ENCODE assay signal across 20 mouse cellular contexts in the genomic region with DNA sequence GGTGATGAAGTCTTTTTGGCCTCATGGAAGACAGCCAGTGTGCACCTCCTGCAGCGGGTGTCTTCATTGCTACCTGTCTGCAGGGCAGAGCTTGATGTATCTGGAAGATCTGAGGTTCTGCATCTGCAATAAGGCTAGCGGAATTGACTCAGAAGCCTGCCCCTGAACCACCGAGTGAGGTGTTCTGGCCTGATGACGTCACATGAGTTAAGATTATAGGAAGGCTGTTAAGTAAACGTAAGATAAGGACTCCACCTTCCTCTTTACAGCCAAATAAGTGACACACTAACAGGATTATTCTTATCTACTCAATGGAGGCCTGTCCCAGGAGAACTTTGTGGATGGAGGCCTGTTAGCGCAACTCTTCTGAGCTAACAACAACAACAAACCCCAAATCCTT. TPM values are rescaled to one million over a fixed set of nuclear protein-coding genes. Genes with fewer than 3 reads are reported as not detected.
DNase-seq lines count a peak whose midpoint lies in the region; ATAC-seq lines count a peak whose summit lies in the region.
"Had no signal": no experiment of that assay in that cellular context is flagged by ENCODE, and none has a peak within 500 bp of the region (broad histone marks: within the 10 kb centered on the region; RNA-seq: fewer than 3 reads in every experiment).

No protein-coding gene starts in this region.

- ATAC-seq in embryonic facial prominence, embryonic 12.5 days (ENCODE audit: insufficient number of reproducible peaks, insufficient read depth, low FRiP score, low TSS enrichment): no peak
- ATAC-seq in intestine, embryonic 14.5 days (replicated peaks; ENCODE audit: low FRiP score, low TSS enrichment, low read depth): no peak
- no peak for ATAC-seq in intestine, embryonic 15.5 days
- no peak for ATAC-seq in embryonic facial prominence, embryonic 13.5 days (ENCODE audit: insufficient number of reproducible peaks, insufficient read depth, low FRiP score, low TSS enrichment, low read depth)
- no peak for ATAC-seq in stomach, embryonic 16.5 days (ENCODE audit: insufficient read depth, low FRiP score)
- ATAC-seq: CD4-positive, CD25-positive, alpha-beta regulatory T cell, adult 4 months; forebrain, embryonic 15.5 days; hindbrain, postnatal 0 days had no signal

- no peaks in the 10 kb centered on the region for H3K9me3 ChIP-seq in embryonic facial prominence, embryonic 12.5 days
- no peaks in the 10 kb centered on the region for H3K9me3 ChIP-seq in embryonic facial prominence, embryonic 10.5 days
- no peaks in the 10 kb centered on the region for H3K9me3 ChIP-seq in intestine, embryonic 14.5 days (ENCODE audit: control insufficient read depth, low read length)
- no peaks in the 10 kb centered on the region for H3K9me3 ChIP-seq in intestine, embryonic 15.5 days
- H3K9me3 ChIP-seq in embryonic facial prominence, embryonic 13.5 days: no peaks in the 10 kb centered on the region
- no peaks in the 10 kb centered on the region for H3K9me3 ChIP-seq in stomach, embryonic 16.5 days (replicated peaks; ENCODE audit: control insufficient read depth, low read length)
- H3K9me3 ChIP-seq in midbrain, embryonic 10.5 days (replicated peaks): no peaks in the 10 kb centered on the region
- H3K9me3 ChIP-seq: forebrain, embryonic 15.5 days; heart, embryonic 12.5 days; hindbrain, embryonic 13.5 days had no signal

- H3K27ac ChIP-seq in embryonic facial prominence, embryonic 12.5 days: 0 out of 2 replicates have a peak overlapping the region, but pooled peaks have one; percentile 9
- no peak overlapping the region for H3K27ac ChIP-seq in embryonic facial prominence, embryonic 10.5 days (replicated peaks)
- H3K27ac ChIP-seq in intestine, embryonic 14.5 days (ENCODE audit: low read depth): 0 out of 2 replicates have a peak overlapping the region, but pooled peaks have one; percentile 4
- no peak overlapping the region for H3K27ac ChIP-seq in intestine, embryonic 15.5 days
- 0 out of 2 replicates have a peak overlapping the region, but pooled peaks have one; percentile 51 for H3K27ac ChIP-seq in embryonic facial prominence, embryonic 13.5 days
- 0 out of 2 replicates have a peak overlapping the region, but pooled peaks have one; percentile 31 for H3K27ac ChIP-seq in stomach, embryonic 16.5 days (ENCODE audit: low read length)
- no peak overlapping the region for H3K27ac ChIP-seq in midbrain, embryonic 10.5 days (replicated peaks)
- H3K27ac ChIP-seq: forebrain, embryonic 15.5 days; hindbrain, embryonic 13.5 days; hindbrain, postnatal 0 days had no signal

- H3K36me3 ChIP-seq in embryonic facial prominence, embryonic 12.5 days: no peaks in the 10 kb centered on the region
- 0 out of 2 replicates have a peak, but pooled peaks cover 4% of the 10 kb centered on the region for H3K36me3 ChIP-seq in embryonic facial prominence, embryonic 10.5 days (replicated peaks)
- no peaks in the 10 kb centered on the region for H3K36me3 ChIP-seq in intestine, embryonic 14.5 days (ENCODE audit: control insufficient read depth, insufficient read depth, low read length)
- no peaks in the 10 kb centered on the region for H3K36me3 ChIP-seq in intestine, embryonic 15.5 days
- no peaks in the 10 kb centered on the region for H3K36me3 ChIP-seq in embryonic facial prominence, embryonic 13.5 days
- no peaks in the 10 kb centered on the region for H3K36me3 ChIP-seq in stomach, embryonic 16.5 days (ENCODE audit: control insufficient read depth, insufficient read depth, low read length)
- H3K36me3 ChIP-seq in midbrain, embryonic 10.5 days: no peaks in the 10 kb centered on the region
- H3K36me3 ChIP-seq: forebrain, embryonic 15.5 days; G1E; heart, embryonic 12.5 days; hindbrain, embryonic 13.5 days had no signal

- no peak overlapping the region for H3K4me3 ChIP-seq in embryonic facial prominence, embryonic 12.5 days
- no peak overlapping the region for H3K4me3 ChIP-seq in embryonic facial prominence, embryonic 10.5 days
- H3K4me3 ChIP-seq in intestine, embryonic 14.5 days (ENCODE audit: low read depth, low read length): no peak overlapping the region
- no peak overlapping the region for H3K4me3 ChIP-seq in intestine, embryonic 15.5 days (replicated peaks)
- H3K4me3 ChIP-seq in embryonic facial prominence, embryonic 13.5 days: no peak overlapping the region
- no peak overlapping the region for H3K4me3 ChIP-seq in stomach, embryonic 16.5 days (replicated peaks; ENCODE audit: low read length)
- H3K4me3 ChIP-seq in midbrain, embryonic 10.5 days: no peak overlapping the region
- H3K4me3 ChIP-seq: forebrain, embryonic 15.5 days; heart, embryonic 12.5 days; hindbrain, embryonic 13.5 days had no signal

- DNase-seq in embryonic facial prominence, embryonic 10.5 days (ENCODE audit: low spot score): no peak
- DNase-seq in intestine, embryonic 14.5 days (ENCODE audit: low spot score): no peak
- DNase-seq in midbrain, embryonic 10.5 days (ENCODE audit: low spot score): no peak
- DNase-seq in layer of hippocampus, adult 9-11 months: no peak
- DNase-seq: adrenal gland, postnatal 10 days; B cell, adult 2 months; cerebellum, adult 18-20 months; cerebellum, adult 9-11 months; cerebellum, postnatal 36 days; gastrocnemius, postnatal 36 days had no signal

- H3K9ac ChIP-seq in embryonic facial prominence, embryonic 12.5 days: no peak overlapping the region
- H3K9ac ChIP-seq in intestine, embryonic 14.5 days (ENCODE audit: low read length): no peak overlapping the region
- H3K9ac ChIP-seq in intestine, embryonic 15.5 days: no peak overlapping the region
- no peak overlapping the region for H3K9ac ChIP-seq in embryonic facial prominence, embryonic 13.5 days
- H3K9ac ChIP-seq in stomach, embryonic 16.5 days (ENCODE audit: low read length): no peak overlapping the region
- H3K9ac ChIP-seq: forebrain, embryonic 15.5 days; heart, embryonic 12.5 days; hindbrain, embryonic 13.5 days had no signal

- no peak overlapping the region for H3K4me2 ChIP-seq in embryonic facial prominence, embryonic 12.5 days (replicated peaks)
- H3K4me2 ChIP-seq in intestine, embryonic 14.5 days (ENCODE audit: low read length): no peak overlapping the region
- H3K4me2 ChIP-seq in intestine, embryonic 15.5 days (replicated peaks): no peak overlapping the region
- no peak overlapping the region for H3K4me2 ChIP-seq in embryonic facial prominence, embryonic 13.5 days
- H3K4me2 ChIP-seq in stomach, embryonic 16.5 days (ENCODE audit: low read depth, low read length): no peak overlapping the region
- H3K4me2 ChIP-seq: forebrain, embryonic 15.5 days; heart, embryonic 12.5 days; hindbrain, embryonic 13.5 days had no signal

- no peaks in the 10 kb centered on the region for H3K27me3 ChIP-seq in embryonic facial prominence, embryonic 12.5 days
- H3K27me3 ChIP-seq in embryonic facial prominence, embryonic 10.5 days (replicated peaks; ENCODE audit: low read depth, poor library complexity, severe bottlenecking): no peaks in the 10 kb centered on the region
- no peaks in the 10 kb centered on the region for H3K27me3 ChIP-seq in intestine, embryonic 14.5 days (replicated peaks; ENCODE audit: control insufficient read depth, insufficient read depth, low read length)
- H3K27me3 ChIP-seq in intestine, embryonic 15.5 days (replicated peaks): no peaks in the 10 kb centered on the region
- no peaks in the 10 kb centered on the region for H3K27me3 ChIP-seq in embryonic facial prominence, embryonic 13.5 days
- no peaks in the 10 kb centered on the region for H3K27me3 ChIP-seq in stomach, embryonic 16.5 days (ENCODE audit: control insufficient read depth, insufficient read depth, low read length)
- no peaks in the 10 kb centered on the region for H3K27me3 ChIP-seq in midbrain, embryonic 10.5 days (ENCODE audit: low read depth, poor library complexity, severe bottlenecking)
- H3K27me3 ChIP-seq: forebrain, embryonic 15.5 days; heart, embryonic 12.5 days; hindbrain, embryonic 13.5 days had no signal

- 65% methylated on average over 6 of the region's 6 CpGs for WGBS in embryonic facial prominence, embryonic 12.5 days
- 79% methylated on average over 6 of the region's 6 CpGs for WGBS in embryonic facial prominence, embryonic 10.5 days
- 36% methylated on average over 6 of the region's 6 CpGs for WGBS in intestine, embryonic 14.5 days
- 37% methylated on average over 6 of the region's 6 CpGs for WGBS in intestine, embryonic 15.5 days
- WGBS in embryonic facial prominence, embryonic 13.5 days: 59% methylated on average over 6 of the region's 6 CpGs
- 43% methylated on average over 6 of the region's 6 CpGs for WGBS in stomach, embryonic 16.5 days
- WGBS in midbrain, embryonic 10.5 days: 72% methylated on average over 6 of the region's 6 CpGs

- H3K4me1 ChIP-seq in embryonic facial prominence, embryonic 12.5 days: peaks cover 58% of the 10 kb centered on the region
- peaks cover 78% of the 10 kb centered on the region for H3K4me1 ChIP-seq in embryonic facial prominence, embryonic 10.5 days
- H3K4me1 ChIP-seq in intestine, embryonic 14.5 days (replicated peaks; ENCODE audit: control insufficient read depth, insufficient read depth, low read length): peaks cover 22% of the 10 kb centered on the region
- H3K4me1 ChIP-seq in intestine, embryonic 15.5 days (replicated peaks): peaks cover 40% of the 10 kb centered on the region
- H3K4me1 ChIP-seq in embryonic facial prominence, embryonic 13.5 days: peaks cover 60% of the 10 kb centered on the region
- peaks cover 41% of the 10 kb centered on the region for H3K4me1 ChIP-seq in stomach, embryonic 16.5 days (ENCODE audit: control insufficient read depth, insufficient read depth, low read length)
- peaks cover 82% of the 10 kb centered on the region for H3K4me1 ChIP-seq in midbrain, embryonic 10.5 days

RNA-seq across cellular contexts. Expression of a gene that starts 4.5 kb away (rescaled TPM):
- 25.7 and 27.4 TPM in 2 replicates for polyA plus RNA-seq in embryonic facial prominence, embryonic 12.5 days (2016; fragmentation: Nextera tagmentation; extraction: Ambion mirVana)
- 25.1 and 26.5 TPM in 2 replicates for polyA plus RNA-seq in embryonic facial prominence, embryonic 10.5 days (2016; fragmentation: Nextera tagmentation; extraction: Ambion mirVana)
- polyA plus RNA-seq in intestine, embryonic 14.5 days (2014; fragmentation: Nextera tagmentation; extraction: Ambion mirVana): 22.6 and 25.5 TPM in 2 replicates
- polyA plus RNA-seq in intestine, embryonic 15.5 days (2015; fragmentation: Nextera tagmentation; extraction: Ambion mirVana): 16.3 and 17.0 TPM in 2 replicates
- polyA plus RNA-seq in embryonic facial prominence, embryonic 13.5 days (2015; fragmentation: Nextera tagmentation; extraction: Ambion mirVana): 24.1 and 26.1 TPM in 2 replicates
- 20.1 and 20.6 TPM in 2 replicates for polyA plus RNA-seq in stomach, embryonic 16.5 days (2015; fragmentation: Nextera tagmentation; extraction: Ambion mirVana)
- 23.8 and 25.1 TPM in 2 replicates for polyA plus RNA-seq in midbrain, embryonic 10.5 days (2016; fragmentation: Nextera tagmentation; extraction: Ambion mirVana)
- polyA plus RNA-seq: G1E had no signal

Comparison
In these comparisons a context has a peak if more than half of its experiments do, and no peak if none do; other contexts are left out.
1. H3K27ac ChIP-seq: peak in embryonic facial prominence, embryonic 12.5 days (single experiment), intestine, embryonic 14.5 days (single experiment), embryonic facial prominence, embryonic 13.5 days (single experiment) and stomach, embryonic 16.5 days (single experiment); none in embryonic facial prominence, embryonic 10.5 days (single experiment), intestine, embryonic 15.5 days (single experiment) and midbrain, embryonic 10.5 days (single experiment).